Mouse (Mus musculus) CH12.LX (cell line): Measurements from ENCODE around the gene Pdlim5. TPM values are rescaled to one million over a fixed set of nuclear protein-coding genes. Genes with fewer than 3 reads are reported as not detected.

Source experiments
- DNase-seq: peaks from one replicate; pipeline ENCODE4 v3.0.0-alpha.2; 2013; ENCODE audit errors: extremely low read depth
- H3K27ac ChIP-seq: 2 replicates; pipeline ENCODE4 v1.5.1; 2012; ENCODE audit warnings: low read depth, mild to moderate bottlenecking, control low read depth, moderate library complexity; ENCODE audit not compliant: insufficient read depth
- H3K27me3 ChIP-seq: replicated peaks from 2 replicates; pipeline ENCODE3; 2012; ENCODE audit warnings: inconsistent platforms
- H3K36me3 ChIP-seq, 2 experiments: replicated peaks in 1 of 2; 2 replicates each; pipeline versions ENCODE3 to v1.6.1; 2012; ENCODE audit warnings: inconsistent platforms in 1 of 2, low read length in 1 of 2, mild to moderate bottlenecking in 1 of 2, mixed read lengths in 1 of 2, moderate library complexity in 1 of 2; ENCODE audit not compliant: control insufficient read depth in 1 of 2, insufficient read depth in 1 of 2
- H3K4me1 ChIP-seq, 2 experiments: 2 replicates each; pipeline ENCODE4 v1.6.1; 2012; ENCODE audit warnings: inconsistent platforms in 1 of 2, moderate library complexity in 1 of 2; ENCODE audit not compliant: insufficient read depth in 2 of 2, control insufficient read depth in 1 of 2
- H3K4me2 ChIP-seq: 2 replicates; pipeline ENCODE4 v1.6.1; 2012; ENCODE audit warnings: low read depth, mild to moderate bottlenecking, control low read depth; ENCODE audit not compliant: poor library complexity, insufficient read depth, severe bottlenecking
- H3K4me3 ChIP-seq, 3 experiments: fragments of 150-350 bp in 1 of 3; sonication (generic) in 1 of 3; replicated peaks in 1 of 3; 2 replicates each; pipeline versions ENCODE3 to v1.5.1; 2011 to 2012; ENCODE audit warnings: low read depth in 2 of 3, low read length in 2 of 3, mild to moderate bottlenecking in 2 of 3, moderate library complexity in 2 of 3, control low read depth in 1 of 3, improper control_type of control experiment in 1 of 3, inconsistent platforms in 1 of 3, mixed read lengths in 1 of 3; ENCODE audit not compliant: poor library complexity in 1 of 3
- H3K79me2 ChIP-seq: replicated peaks from 2 replicates; pipeline ENCODE4 v1.6.1; 2012; ENCODE audit warnings: mild to moderate bottlenecking, moderate library complexity; ENCODE audit not compliant: control insufficient read depth, poor library complexity, insufficient read depth, severe bottlenecking; ENCODE audit errors: extremely low read depth
- H3K9ac ChIP-seq: 2 replicates; pipeline ENCODE4 v1.6.1; 2012; ENCODE audit warnings: low read depth, mild to moderate bottlenecking, control low read depth, moderate library complexity; ENCODE audit not compliant: insufficient read depth
- H3K9me3 ChIP-seq: replicated peaks from 2 replicates; pipeline ENCODE3; 2012; ENCODE audit warnings: low read length, inconsistent platforms, mixed read lengths
- CHD1 ChIP-seq: IDR thresholded peaks from 2 replicates; pipeline ENCODE4 v1.6.1; 2012; ENCODE audit warnings: low read depth, low read length, improper control_type of control experiment, inconsistent platforms
- E2F4 ChIP-seq: IDR thresholded peaks from 2 replicates; pipeline ENCODE4 v1.6.1; 2011; ENCODE audit warnings: low read depth, low read length, improper control_type of control experiment; ENCODE audit not compliant: insufficient replicate concordance
- EP300 ChIP-seq: IDR thresholded peaks from 2 replicates; pipeline ENCODE4 v1.6.1; 2011; ENCODE audit warnings: low read length, improper control_type of control experiment
- IRF4 ChIP-seq: IDR thresholded peaks from 2 replicates; pipeline ENCODE4 v1.6.1; 2014; ENCODE audit warnings: low read depth, mild to moderate bottlenecking, inconsistent platforms, low read length, improper control_type of control experiment
- JUN ChIP-seq: IDR thresholded peaks from 2 replicates; pipeline ENCODE4 v1.6.1; 2011; ENCODE audit warnings: low read depth, mild to moderate bottlenecking, low read length, improper control_type of control experiment, moderate library complexity; ENCODE audit not compliant: insufficient read depth
- JUND ChIP-seq: conservative IDR thresholded peaks from 2 replicates; pipeline ENCODE4 v1.6.1; 2011; ENCODE audit warnings: low read depth, low read length, improper control_type of control experiment
- MAFK ChIP-seq: IDR thresholded peaks from 2 replicates; pipeline ENCODE4 v1.6.1; 2011; ENCODE audit warnings: low read length, improper control_type of control experiment; ENCODE audit not compliant: insufficient replicate concordance
- MAX ChIP-seq: IDR thresholded peaks from 2 replicates; pipeline ENCODE4 v1.6.1; 2011; ENCODE audit warnings: low read length, improper control_type of control experiment
- MAZ ChIP-seq: IDR thresholded peaks from 2 replicates; pipeline ENCODE4 v1.6.1; 2012; ENCODE audit warnings: low read depth, mild to moderate bottlenecking, inconsistent platforms, low read length, improper control_type of control experiment, moderate library complexity
- MEF2A ChIP-seq: IDR thresholded peaks from 2 replicates; pipeline ENCODE4 v1.6.1; 2014; ENCODE audit warnings: low read depth, mild to moderate bottlenecking, inconsistent platforms, low read length, improper control_type of control experiment, borderline replicate concordance
- MXI1 ChIP-seq: IDR thresholded peaks from 2 replicates; pipeline ENCODE4 v1.6.1; 2011; ENCODE audit warnings: mild to moderate bottlenecking, low read depth, low read length, improper control_type of control experiment
- POLR2A ChIP-seq: IDR thresholded peaks from 2 replicates; pipeline ENCODE4 v1.6.1; 2011; ENCODE audit warnings: low read depth, mild to moderate bottlenecking, improper control_type of control experiment, low read length
- RAD21 ChIP-seq: IDR thresholded peaks from 2 replicates; pipeline ENCODE4 v1.6.1; 2011; ENCODE audit warnings: low read depth, mild to moderate bottlenecking, low read length, improper control_type of control experiment, moderate library complexity
- RCOR1 ChIP-seq: conservative IDR thresholded peaks from 2 replicates; pipeline ENCODE4 v1.6.1; 2012; ENCODE audit warnings: low read depth, mild to moderate bottlenecking, inconsistent platforms, low read length, improper control_type of control experiment
- SIN3A ChIP-seq: IDR thresholded peaks from 2 replicates; pipeline ENCODE4 v1.6.1; 2012; ENCODE audit warnings: low read length, improper control_type of control experiment, inconsistent platforms
- UBTF ChIP-seq: IDR thresholded peaks from 2 replicates; pipeline ENCODE4 v1.6.1; 2012; ENCODE audit warnings: low read depth, mild to moderate bottlenecking, inconsistent platforms, low read length, improper control_type of control experiment, moderate library complexity
- USF2 ChIP-seq: conservative IDR thresholded peaks from 2 replicates; pipeline ENCODE4 v1.6.1; 2011; ENCODE audit warnings: low read depth, low read length, improper control_type of control experiment
- ZKSCAN1 ChIP-seq: IDR thresholded peaks from 2 replicates; pipeline ENCODE4 v1.6.1; 2012; ENCODE audit warnings: low read depth, inconsistent platforms, low read length, improper control_type of control experiment, borderline replicate concordance
- dilution Hi-C: fragments of 300-500 bp; cut with MboI; formaldehyde crosslinking; loops from 2 replicates; pipeline ENCODE4 v1.14.3; 2020; ENCODE audit warnings: low sequenced_read_pairs; ENCODE audit not compliant: extremely low pct_unique_long_range_greater_than_20kb, extremely low pct_ligation_motif_present
- in situ Hi-C: fragments of 300-500 bp; cut with MboI; formaldehyde crosslinking; loops from 3 replicates; pipeline ENCODE4 v1.14.3; 2019; ENCODE audit warnings: low sequenced_read_pairs, low pct_ligation_motif_present, low pct_unique_long_range_greater_than_20kb, mixed read lengths
- polyA plus RNA-seq: library from polyadenylated mRNA; unstranded; fragments of >175 nt; gene quantifications from 2 replicates; pipeline ENCODE4 v1.2.1, GENCODE M21; 2012; ENCODE audit warnings: low read depth; ENCODE audit not compliant: insufficient read length
- total RNA-seq, 2 experiments: library from RNA; depleted of rRNA; stranded (reverse); fragments of 300-350 nt in 1 of 2; fragments of >200 nt in 1 of 2; gene quantifications; 2 replicates each; pipeline ENCODE4 v1.2.3; 2012 to 2014

Pdlim5 gene
- total and polyA plus RNA-seq, 3 experiments: 22.0 to 24.6 (median 22.8) TPM

DNA sequence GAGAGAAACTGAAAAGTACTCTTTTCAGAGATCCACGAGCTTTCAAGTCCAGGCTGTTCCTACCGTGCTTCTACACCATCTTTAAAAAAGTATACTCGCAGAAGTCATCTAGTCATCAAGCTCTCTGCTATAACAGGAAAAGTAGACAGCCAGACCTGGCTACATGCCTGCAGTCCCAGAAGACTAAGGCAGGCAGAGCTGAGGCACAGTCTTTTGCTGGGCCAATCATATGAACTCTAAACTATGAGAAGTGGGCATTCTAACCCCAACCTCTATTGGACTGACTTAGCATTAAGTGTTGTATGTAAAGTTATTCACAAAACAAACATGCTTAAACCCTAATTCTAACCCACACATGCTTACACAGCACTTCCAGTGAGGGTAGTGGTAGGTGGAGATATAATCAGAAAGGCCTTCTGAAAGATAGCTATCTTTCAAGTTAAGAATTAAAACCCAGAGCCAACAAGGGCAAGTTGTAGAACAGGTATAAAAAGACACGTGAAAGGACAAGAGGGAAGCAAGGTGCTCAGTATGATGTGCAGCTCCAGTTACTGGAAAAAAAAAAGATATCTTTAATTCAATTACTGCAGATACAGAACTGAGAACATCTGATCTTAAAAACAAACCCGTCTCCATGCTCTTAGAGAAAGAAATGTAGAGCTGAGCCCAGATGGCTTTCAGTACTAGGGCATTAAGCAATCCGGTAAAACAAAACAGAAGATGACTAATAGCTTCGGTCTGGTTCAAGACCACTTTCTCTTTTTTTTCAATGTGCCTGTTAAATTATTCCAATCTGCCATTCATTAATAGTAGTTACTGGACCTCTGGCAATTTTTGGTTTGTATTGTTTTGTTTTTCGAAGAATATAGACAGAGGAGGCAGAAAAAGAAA lies 50.0 kb downstream of the Pdlim5 start:
- Histone ChIP-seq H3K9me3 (peaks cover 6% of the 10 kb centered on the region), H3K27me3 (no peaks in the 10 kb centered on the region), H3K4me1 (no peaks in the 10 kb centered on the region), H3K4me3 (no peak overlapping the region), H3K4me2 (no peak overlapping the region), H3K79me2 (no peaks in the 10 kb centered on the region), H3K9ac (no peak overlapping the region), H3K27ac (no peak overlapping the region), H3K36me3 (peaks cover 0 to 19% of the 10 kb centered on the region in 2 experiments)
- in situ Hi-C loops: no loop called here
- TF ChIP-seq ZKSCAN1 (no peak), MAZ (no peak), JUND (no peak), RCOR1 (no peak), USF2 (no peak), POLR2A (no peak), IRF4 (no peak), UBTF (no peak), MAX (no peak), E2F4 (no peak), SIN3A (no peak), MAFK (no peak), MXI1 (no peak), RAD21 (no peak)
- DNase-seq: no peak
- dilution Hi-C loops: no loop called here

GRCm38 (mm10) chr3:142343786-142344185 lies 51.7 kb downstream of the Pdlim5 start:
- no peaks in the 10 kb centered on the region for H3K27me3 ChIP-seq
- H3K9me3 ChIP-seq: peaks cover 5% of the 10 kb centered on the region
- no peak overlapping the region for H3K9ac ChIP-seq
- no peak overlapping the region for H3K27ac ChIP-seq
- no peaks in the 10 kb centered on the region for H3K79me2 ChIP-seq
- no peaks in the 10 kb centered on the region for H3K4me1 ChIP-seq
- H3K4me2 ChIP-seq: no peak overlapping the region
- dilution Hi-C loops: no loop called here
- peaks cover 0 to 14% of the 10 kb centered on the region in 2 experiments for H3K36me3 ChIP-seq
- H3K4me3 ChIP-seq: no peak overlapping the region
- DNase-seq: peak; percentile 18
- TF ChIP-seq E2F4 (no peak), JUN (peak; percentile 8; the same call in 1 of the 2 replicates), EP300 (peak; percentile 55; the same call in 1 of the 2 replicates), MEF2A (no peak), CHD1 (no peak), IRF4 (0 out of 2 replicates have a peak, but pooled peaks have one; percentile 38)
- TF ChIP-seq, all 38 proteins: peak for 3
- in situ Hi-C loops: no loop called here
